Mouse (Mus musculus): Measurements from ENCODE around the gene Nmt1.

Nmt1 gene

DNA sequence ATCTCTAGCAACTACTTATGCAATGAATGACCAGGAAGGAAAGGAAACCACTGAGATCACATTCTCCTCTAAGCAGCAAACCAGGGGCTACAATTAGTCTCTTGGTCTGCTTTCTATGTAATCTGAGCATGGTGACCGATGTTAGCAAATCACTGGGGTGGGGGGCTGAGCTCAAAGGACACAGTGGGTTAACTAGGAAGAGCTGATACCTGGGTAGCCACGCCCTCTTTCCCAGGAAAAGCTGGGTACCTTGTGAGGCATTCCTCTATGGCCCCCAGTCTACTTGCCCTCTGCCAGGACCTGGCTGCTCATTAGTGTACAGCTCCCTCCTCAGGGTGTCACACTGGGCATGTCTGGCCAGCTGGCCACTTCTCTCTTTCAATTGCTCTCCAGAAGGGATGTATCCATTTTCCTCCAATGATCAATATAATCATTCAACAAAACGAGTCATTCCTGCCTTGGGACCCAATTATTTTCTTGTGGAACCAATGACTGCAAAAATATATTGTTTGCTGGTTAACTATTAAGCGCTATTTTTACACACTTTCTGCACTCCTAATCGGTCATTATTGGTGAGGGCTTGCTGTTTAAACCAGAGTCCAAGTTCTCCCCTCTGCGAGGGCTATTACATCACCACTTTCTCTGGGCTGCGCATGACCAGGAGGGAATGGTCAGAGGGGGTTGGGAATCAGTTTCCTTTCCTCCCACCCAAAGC lies 21.5 kb upstream of the Nmt1 start:
- no peak for DNase-seq

- no peak for DNase-seq
Observed at GRCm38 (mm10) chr11:103007001-103007340, 21.0 kb upstream of the Nmt1 start.

DNA sequence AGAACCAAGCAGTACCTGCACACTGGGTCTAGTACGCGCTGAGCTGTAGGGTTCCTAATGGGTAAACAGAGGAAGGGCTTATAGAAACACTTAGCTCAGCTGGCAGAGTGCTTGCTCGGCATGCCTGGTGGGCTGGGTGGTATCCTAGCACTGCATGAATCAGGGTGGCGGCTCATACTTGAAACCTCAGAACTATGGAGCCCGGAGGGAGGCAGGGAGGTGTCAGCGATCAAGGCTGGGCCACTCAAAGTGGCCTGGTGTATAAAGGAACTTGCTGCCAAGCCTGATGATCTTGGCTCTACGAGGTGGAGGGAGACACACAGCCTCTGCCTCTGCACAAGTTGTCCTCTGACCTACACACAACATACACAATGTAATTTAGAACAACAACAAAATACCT lies 19.4 kb upstream of the Nmt1 start:
- no peak for DNase-seq

DNA sequence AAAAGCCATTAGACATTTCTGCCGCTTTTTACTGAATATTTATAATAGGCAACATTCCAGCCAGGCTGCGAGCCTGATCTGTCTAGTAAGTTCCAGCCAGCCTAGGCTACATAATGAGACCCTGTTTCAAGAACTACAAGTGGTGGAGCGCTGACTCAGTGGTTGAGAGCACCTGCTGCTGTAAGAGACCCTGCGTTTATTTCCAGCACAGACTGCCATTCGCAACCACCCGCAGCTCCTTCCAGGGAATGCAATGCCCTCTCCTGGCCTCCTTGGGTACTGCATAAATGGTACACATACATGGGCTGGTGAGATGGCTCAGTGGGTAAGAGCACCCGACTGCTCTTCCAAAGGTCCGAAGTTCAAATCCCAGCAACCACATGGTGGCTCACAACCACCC lies 18.8 kb upstream of the Nmt1 start:
- no peak for DNase-seq

DNA sequence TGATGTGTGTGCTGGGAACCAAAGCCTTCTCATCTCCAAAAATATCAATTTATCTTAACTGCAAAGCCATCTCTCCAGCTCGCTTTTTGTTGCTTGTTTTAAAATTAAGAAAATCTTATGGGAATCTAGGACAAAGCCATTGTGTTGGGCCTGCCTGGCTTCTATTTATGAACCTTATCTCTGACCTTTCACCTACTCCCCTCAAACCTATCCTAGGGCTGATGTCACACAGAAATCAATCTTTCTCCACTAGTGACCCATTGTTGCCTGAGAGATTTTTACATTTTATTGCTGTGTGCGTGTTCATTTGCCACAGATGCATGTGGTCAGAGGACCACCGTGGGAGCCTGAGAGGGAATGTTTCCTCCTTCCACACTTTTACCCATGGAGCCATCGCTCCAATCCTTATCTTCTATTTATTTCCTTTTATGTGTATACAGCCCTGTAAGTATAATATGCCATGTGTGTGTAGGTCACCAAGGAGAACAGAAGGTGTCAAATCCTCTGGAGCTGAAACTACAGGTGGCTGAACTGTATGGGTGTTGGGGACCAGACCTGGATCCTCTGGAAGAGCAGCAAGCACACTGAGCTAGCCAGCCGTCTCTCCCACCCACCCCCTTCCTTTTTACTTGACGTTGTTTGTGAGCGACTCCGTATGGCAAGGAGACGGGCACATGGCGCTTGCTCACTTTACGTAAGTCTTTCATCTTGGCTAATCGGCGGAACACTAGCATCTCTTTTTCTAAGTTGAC lies 17.4 kb upstream of the Nmt1 start:
- no peak for DNase-seq

- DNase-seq: no peak
Observed at GRCm38 (mm10) chr11:103011206-103011497, 16.8 kb upstream of the Nmt1 start.

DNA sequence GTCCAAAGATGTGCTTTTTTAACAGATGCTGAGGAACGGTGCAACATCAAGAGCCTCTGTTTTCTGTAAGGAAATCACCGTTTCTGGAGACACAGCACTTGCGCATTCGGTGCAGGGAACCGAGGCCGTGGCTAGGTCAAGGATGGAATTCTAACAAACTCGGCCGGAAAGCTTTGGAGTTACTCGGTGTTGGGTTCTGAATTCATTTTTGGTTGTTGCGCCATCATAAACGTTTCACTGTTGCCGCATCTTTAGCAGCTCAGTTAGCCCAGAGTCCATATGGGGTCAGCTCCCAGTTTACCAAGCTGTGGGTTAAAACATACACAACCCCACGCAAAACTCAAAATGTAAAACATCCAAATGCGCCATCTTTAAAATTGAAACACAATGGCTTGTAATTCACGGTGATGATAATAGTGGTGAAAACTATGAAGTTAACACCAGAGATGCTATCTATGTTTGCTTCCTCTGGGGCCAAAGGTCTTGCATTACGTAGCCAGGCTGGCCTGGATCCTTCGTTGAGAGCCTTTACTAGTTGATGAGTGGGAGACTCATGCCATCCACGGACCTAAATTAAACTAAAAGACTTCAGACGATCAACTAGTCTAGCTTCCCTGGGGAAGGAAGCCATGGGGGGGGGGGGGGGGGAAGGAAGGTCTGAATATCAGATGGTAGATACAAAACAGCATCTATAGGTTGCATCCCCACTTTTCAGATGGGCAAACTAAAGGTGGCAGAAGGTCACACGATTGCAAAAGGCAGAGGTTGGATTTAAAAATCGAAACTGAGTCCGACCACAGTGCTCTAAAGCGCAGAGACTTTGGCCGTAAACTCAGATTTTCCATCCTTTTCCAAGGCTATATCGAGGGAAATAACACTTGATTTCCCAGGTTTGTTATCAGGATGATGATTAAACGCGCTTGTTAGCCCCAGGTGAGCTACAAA lies 11.8 kb upstream of the Nmt1 start:
- DNase-seq: no peak

DNA sequence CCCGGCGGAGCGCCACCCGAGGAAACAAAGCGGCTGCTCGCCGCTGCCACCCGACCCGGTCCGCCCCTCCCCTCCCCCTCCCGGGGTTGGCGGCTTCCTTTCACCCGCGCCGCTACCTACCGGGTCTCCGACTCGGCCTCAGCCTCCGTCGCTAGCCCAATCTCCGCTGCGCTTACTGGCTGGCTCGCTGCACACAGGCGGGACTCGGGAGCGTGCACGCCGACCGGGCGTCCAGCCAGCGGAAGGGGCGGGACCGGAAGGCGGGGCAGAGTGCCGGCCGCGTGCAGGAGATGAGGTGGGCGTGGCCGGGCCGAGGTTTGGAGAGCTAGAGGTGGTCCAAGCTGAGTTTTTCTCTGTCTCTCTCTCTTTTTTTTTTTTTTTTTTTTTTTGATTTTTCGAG lies 11.1 kb upstream of the Nmt1 start:
- peak; percentile 97 for DNase-seq

DNA sequence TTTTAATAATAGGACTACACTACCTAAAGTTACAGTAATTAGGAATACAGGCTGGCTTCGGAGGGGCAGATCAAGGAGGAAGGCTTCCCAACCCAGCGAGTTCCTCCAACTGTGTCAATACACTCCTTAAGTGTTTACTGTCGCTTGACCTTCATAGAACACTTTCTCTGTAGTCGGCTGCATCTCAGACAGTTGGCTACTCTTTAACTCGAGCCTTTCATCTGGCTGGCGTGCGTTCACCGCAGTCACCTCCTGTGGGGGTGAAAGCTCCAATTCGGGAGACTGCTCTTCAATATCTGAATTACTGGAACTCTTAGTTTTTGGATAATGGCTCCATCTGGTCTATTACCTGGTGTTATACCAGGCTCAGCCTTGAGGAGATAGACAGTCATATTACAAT lies 10.3 kb upstream of the Nmt1 start:
- no peak for DNase-seq

DNA sequence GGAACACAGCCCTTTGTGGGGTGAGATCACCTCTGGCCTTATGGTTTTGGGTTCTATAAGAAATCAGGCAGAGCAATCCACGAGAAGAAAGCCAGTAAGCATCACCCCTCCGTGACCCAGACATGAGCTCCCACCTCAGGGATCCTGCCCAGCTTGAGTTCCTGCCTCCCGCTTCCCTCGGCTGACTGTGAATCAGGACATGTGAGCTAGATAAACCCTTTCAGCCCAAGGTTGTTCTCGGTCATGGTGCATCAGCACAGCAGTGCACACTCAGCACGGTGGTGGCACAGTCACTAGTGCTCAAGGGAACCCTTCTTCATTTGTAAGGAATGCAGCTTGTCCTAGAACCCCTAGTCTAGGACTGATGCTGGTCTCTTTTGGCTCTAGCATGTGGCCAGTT lies 9.1 kb upstream of the Nmt1 start:
- DNase-seq: no peak

- no peak for DNase-seq
Observed at GRCm38 (mm10) chr11:103019325-103019724, 8.7 kb upstream of the Nmt1 start.

- peak; percentile 53 for DNase-seq
Observed at GRCm38 (mm10) chr11:103020713-103021335, 7.2 kb upstream of the Nmt1 start.

DNA sequence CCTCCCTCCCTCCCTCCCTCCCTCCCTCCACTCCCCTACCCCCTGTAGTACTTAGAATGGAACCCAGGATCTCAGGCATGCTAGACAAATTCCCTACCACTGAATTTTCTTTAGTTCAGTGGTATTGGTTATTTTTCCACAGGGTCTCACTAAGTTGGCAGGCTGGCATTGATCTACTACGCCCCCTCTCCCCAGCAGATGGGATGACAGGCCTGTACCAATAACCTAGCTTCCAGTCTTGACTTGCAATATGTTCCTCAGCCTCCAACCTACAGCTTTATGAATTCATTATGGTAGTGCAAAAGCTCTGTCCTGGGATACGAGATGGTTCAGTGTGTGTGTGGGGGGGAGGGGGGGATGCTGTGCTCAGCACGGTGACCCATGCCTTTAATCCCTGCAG lies 4.0 kb upstream of the Nmt1 start:
- no peak for DNase-seq

- DNase-seq: no peak
Observed at GRCm38 (mm10) chr11:103026901-103027300, 1.1 kb upstream of the Nmt1 start.

- DNase-seq: no peak
Observed at GRCm38 (mm10) chr11:103027570-103028175, 317 bp upstream of the Nmt1 start.

DNA sequence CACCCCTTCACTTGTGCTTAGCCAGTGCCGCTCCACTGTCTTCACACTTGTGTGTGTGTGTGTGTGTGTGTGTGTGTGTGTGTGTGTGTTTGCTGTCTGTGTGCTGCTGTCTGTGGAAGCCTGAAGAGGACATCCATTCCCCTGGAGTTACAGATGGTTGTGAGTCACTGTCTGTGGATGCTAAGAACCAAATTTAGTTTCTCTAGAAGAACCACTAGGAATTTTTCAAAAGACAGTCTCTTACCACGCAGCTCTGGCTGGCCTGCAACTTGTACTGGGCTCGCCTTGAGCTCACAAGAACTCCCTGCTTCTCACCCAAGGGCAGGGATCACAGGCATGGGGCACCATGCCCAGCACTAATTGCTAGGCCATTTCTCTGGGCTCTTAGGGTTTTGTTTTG lies 5.0 kb downstream of the Nmt1 start:
- DNase-seq: no peak

- no peak for DNase-seq
Observed at GRCm38 (mm10) chr11:103035007-103035406, 7.0 kb downstream of the Nmt1 start.

- DNase-seq: no peak
Observed at GRCm38 (mm10) chr11:103036881-103037465, 9.0 kb downstream of the Nmt1 start.

- no peak for DNase-seq
Observed at GRCm38 (mm10) chr11:103038037-103038436, 10.0 kb downstream of the Nmt1 start.

GRCm38 (mm10) chr11:103042828-103043227 lies 14.8 kb downstream of the Nmt1 start:
- no peak for DNase-seq

DNA sequence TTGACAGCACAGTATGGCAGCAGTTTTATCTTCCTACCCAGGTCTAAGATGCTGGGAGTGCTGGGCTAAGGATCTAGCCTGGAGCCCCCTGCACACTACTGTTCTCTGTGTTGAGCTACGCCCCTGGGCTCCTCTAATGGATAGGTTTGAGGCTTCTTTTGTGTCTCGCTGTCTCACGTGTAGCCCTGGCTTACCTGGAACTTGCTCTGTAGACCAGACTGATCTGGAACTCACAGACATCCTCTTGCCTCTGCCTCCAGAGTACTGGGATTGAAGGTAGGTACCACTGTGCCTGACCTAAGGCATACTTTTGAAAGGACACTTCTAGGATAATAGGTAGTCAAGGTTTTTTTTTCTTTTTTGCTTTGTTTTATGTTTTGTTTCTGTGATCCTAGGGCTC lies 16.0 kb downstream of the Nmt1 start:
- DNase-seq: no peak

DNA sequence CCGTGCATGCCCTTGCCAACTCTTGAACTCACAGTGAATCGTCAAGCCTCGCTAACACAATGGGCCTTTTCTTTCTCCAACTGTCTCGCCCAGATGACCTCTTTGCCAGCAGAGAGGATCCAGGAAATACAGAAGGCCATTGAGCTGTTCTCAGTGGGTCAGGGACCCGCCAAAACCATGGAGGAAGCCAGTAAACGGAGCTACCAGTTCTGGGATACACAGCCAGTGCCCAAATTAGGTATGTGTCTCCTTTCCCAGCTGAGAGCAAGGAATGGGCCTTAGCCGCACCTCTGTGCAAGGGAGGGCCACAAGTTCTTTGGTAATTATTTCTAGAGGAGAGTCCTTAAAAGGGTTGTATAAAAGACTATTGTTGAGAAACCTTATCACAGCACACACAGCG lies 18.3 kb downstream of the Nmt1 start:
- no peak for DNase-seq

DNA sequence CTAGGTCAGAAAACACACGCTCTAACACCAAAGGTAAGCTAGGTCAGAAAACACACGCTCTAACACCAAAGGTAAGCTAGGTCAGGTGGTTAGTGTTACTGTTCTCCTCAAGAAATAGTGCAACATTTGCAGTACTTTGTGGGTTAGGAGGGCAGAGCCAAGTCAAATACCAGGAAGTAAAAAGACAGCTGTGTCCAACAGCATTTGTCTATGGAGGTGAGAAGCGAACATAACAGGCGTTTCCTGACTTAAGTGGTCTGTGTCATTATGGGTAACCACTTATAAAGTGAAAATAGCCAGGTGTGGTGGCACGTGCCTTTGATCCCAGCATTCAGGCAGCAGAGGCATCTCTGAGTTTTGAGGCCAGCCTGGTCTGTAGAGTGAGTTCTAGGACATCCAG lies 21.6 kb downstream of the Nmt1 start:
- DNase-seq: no peak
